Mouse (Mus musculus): ENCODE measurements around the gene Krt39. TPM values are rescaled to one million over a fixed set of nuclear protein-coding genes. Genes with fewer than 3 reads are reported as not detected.

Krt39 gene
- polyA plus RNA-seq, 1 experiment from 2014 or later: not detected

GRCm38 (mm10) chr11:99466316-99466715 is 54.8 kb downstream of the Krt39 start:
- Histone ChIP-seq H3K4me1 (no peaks in the 10 kb centered on the region), H3K36me3 (no peaks in the 10 kb centered on the region), H3K4me2 (replicated peaks) (no peak overlapping the region), H3K9ac (replicated peaks) (no peak overlapping the region), H3K27ac (replicated peaks) (no peak overlapping the region), H3K27me3 (peaks cover 9% of the 10 kb centered on the region; the same call in 1 of the 2 replicates), H3K9me3 (no peaks in the 10 kb centered on the region), H3K4me3 (no peak overlapping the region)
- ATAC-seq (ENCODE audit: low FRiP score, low read depth): no peak
- 59% methylated on average over 7 of the region's 7 CpGs for WGBS

- H3K27ac ChIP-seq (replicated peaks): no peak overlapping the region
- H3K27me3 ChIP-seq: peaks cover 9% of the 10 kb centered on the region; the same call in 1 of the 2 replicates
- H3K4me1 ChIP-seq: no peaks in the 10 kb centered on the region
- H3K36me3 ChIP-seq: no peaks in the 10 kb centered on the region
- ATAC-seq (ENCODE audit: low FRiP score, low read depth): no peak
- H3K4me3 ChIP-seq: no peak overlapping the region
- 9% methylated on average over 5 of the region's 5 CpGs for WGBS
- no peak overlapping the region for H3K4me2 ChIP-seq (replicated peaks)
- H3K9me3 ChIP-seq: no peaks in the 10 kb centered on the region
- H3K9ac ChIP-seq (replicated peaks): no peak overlapping the region
Measured at GRCm38 (mm10) chr11:99464836-99465235, 56.3 kb downstream of the Krt39 start.

Other genes with a start within 250 kb of the Krt39 start
- not detected in 2 replicates for gene Krt24, start 236.1 kb downstream of the Krt39 start, polyA plus RNA-seq (2016; fragmentation: Nextera tagmentation; extraction: Ambion mirVana)
- not detected in 2 replicates for gene Krt25, start 198.4 kb downstream of the Krt39 start, polyA plus RNA-seq (2016; fragmentation: Nextera tagmentation; extraction: Ambion mirVana)
- gene Krt26, start 183.4 kb downstream of the Krt39 start, polyA plus RNA-seq (2016; fragmentation: Nextera tagmentation; extraction: Ambion mirVana): 0.21 and 0.48 TPM in 2 replicates
- not detected in 2 replicates for gene Krt27, start 170.2 kb downstream of the Krt39 start, polyA plus RNA-seq (2016; fragmentation: Nextera tagmentation; extraction: Ambion mirVana)
- 0.42 TPM in 1 of 2 replicates, not detected in the other for gene Krt28, start 146.4 kb downstream of the Krt39 start, polyA plus RNA-seq (2016; fragmentation: Nextera tagmentation; extraction: Ambion mirVana)
- gene Krt10, start 132.0 kb downstream of the Krt39 start, polyA plus RNA-seq (2016; fragmentation: Nextera tagmentation; extraction: Ambion mirVana): 35.9 and 37.2 TPM in 2 replicates
- not detected in 2 replicates for gene Krt12, start 99.1 kb downstream of the Krt39 start, polyA plus RNA-seq (2016; fragmentation: Nextera tagmentation; extraction: Ambion mirVana)
- 0.09 and 0.20 TPM in 2 replicates for gene Krt20, start 83.2 kb downstream of the Krt39 start, polyA plus RNA-seq (2016; fragmentation: Nextera tagmentation; extraction: Ambion mirVana)
- gene Krt23, start 28.2 kb downstream of the Krt39 start, polyA plus RNA-seq (2016; fragmentation: Nextera tagmentation; extraction: Ambion mirVana): not detected in 2 replicates
- gene Krt40, start 21.8 kb upstream of the Krt39 start, polyA plus RNA-seq (2016; fragmentation: Nextera tagmentation; extraction: Ambion mirVana): not detected in 2 replicates
- gene Krtap3-3, start 29.5 kb upstream of the Krt39 start, polyA plus RNA-seq (2016; fragmentation: Nextera tagmentation; extraction: Ambion mirVana): not detected in 2 replicates
- gene Krtap3-2, start 35.5 kb upstream of the Krt39 start, polyA plus RNA-seq (2016; fragmentation: Nextera tagmentation; extraction: Ambion mirVana): not detected in 2 replicates
- not detected in 2 replicates for gene Gm11939, start 38.1 kb upstream of the Krt39 start, polyA plus RNA-seq (2016; fragmentation: Nextera tagmentation; extraction: Ambion mirVana)
- not detected in 2 replicates for gene Krtap3-1, start 45.3 kb upstream of the Krt39 start, polyA plus RNA-seq (2016; fragmentation: Nextera tagmentation; extraction: Ambion mirVana)
- gene Krtap1-5, start 59.7 kb upstream of the Krt39 start, polyA plus RNA-seq (2016; fragmentation: Nextera tagmentation; extraction: Ambion mirVana): not detected in 2 replicates
- gene Krtap1-4, start 62.3 kb upstream of the Krt39 start, polyA plus RNA-seq (2016; fragmentation: Nextera tagmentation; extraction: Ambion mirVana): not detected in 2 replicates
- not detected in 2 replicates for gene Krtap1-3, start 70.0 kb upstream of the Krt39 start, polyA plus RNA-seq (2016; fragmentation: Nextera tagmentation; extraction: Ambion mirVana)
- gene Krtap9-3, start 76.8 kb upstream of the Krt39 start, polyA plus RNA-seq (2016; fragmentation: Nextera tagmentation; extraction: Ambion mirVana): not detected in 2 replicates
- gene Gm11938, start 82.0 kb upstream of the Krt39 start, polyA plus RNA-seq (2016; fragmentation: Nextera tagmentation; extraction: Ambion mirVana): not detected in 2 replicates
- gene Gm11937, start 88.9 kb upstream of the Krt39 start, polyA plus RNA-seq (2016; fragmentation: Nextera tagmentation; extraction: Ambion mirVana): not detected in 2 replicates
- gene Krtap2-4, start 93.5 kb upstream of the Krt39 start, polyA plus RNA-seq (2016; fragmentation: Nextera tagmentation; extraction: Ambion mirVana): not detected in 2 replicates
- not detected in 2 replicates for gene Gm11562, start 99.1 kb upstream of the Krt39 start, polyA plus RNA-seq (2016; fragmentation: Nextera tagmentation; extraction: Ambion mirVana)
- not detected in 2 replicates for gene Krtap4-1, start 106.9 kb upstream of the Krt39 start, polyA plus RNA-seq (2016; fragmentation: Nextera tagmentation; extraction: Ambion mirVana)
- gene Krtap4-2, start 113.7 kb upstream of the Krt39 start, polyA plus RNA-seq (2016; fragmentation: Nextera tagmentation; extraction: Ambion mirVana): not detected in 2 replicates
- gene Krtap4-7, start 122.8 kb upstream of the Krt39 start, polyA plus RNA-seq (2016; fragmentation: Nextera tagmentation; extraction: Ambion mirVana): not detected in 2 replicates
- gene Gm11555, start 128.9 kb upstream of the Krt39 start, polyA plus RNA-seq (2016; fragmentation: Nextera tagmentation; extraction: Ambion mirVana): not detected in 2 replicates
- gene Gm11563, start 137.6 kb upstream of the Krt39 start, polyA plus RNA-seq (2016; fragmentation: Nextera tagmentation; extraction: Ambion mirVana): not detected in 2 replicates
- not detected in 2 replicates for gene Krtap4-6, start 144.6 kb upstream of the Krt39 start, polyA plus RNA-seq (2016; fragmentation: Nextera tagmentation; extraction: Ambion mirVana)
- gene Gm14190, start 169.4 kb upstream of the Krt39 start, polyA plus RNA-seq (2016; fragmentation: Nextera tagmentation; extraction: Ambion mirVana): not detected in 2 replicates
- gene Gm14180, start 213.0 kb upstream of the Krt39 start, polyA plus RNA-seq (2016; fragmentation: Nextera tagmentation; extraction: Ambion mirVana): not detected in 2 replicates